Mouse (Mus musculus) thymus, adult 2 months (tissue): ENCODE measurements around the gene Lpar1.

Experiments used
- CTCF ChIP-seq: fragments of 200-500 bp; IDR thresholded peaks from 2 replicates; pipeline ENCODE4 v1.5.1; 2012; ENCODE audit warnings: mild to moderate bottlenecking, control low read depth, low read length, moderate library complexity, borderline replicate concordance; ENCODE audit not compliant: control insufficient read depth, poor library complexity, insufficient read depth; ENCODE audit errors: extremely low read depth
- POLR2A ChIP-seq: fragments of 200-500 bp; IDR thresholded peaks from 2 replicates; pipeline ENCODE4 v1.6.1; 2012; ENCODE audit warnings: mild to moderate bottlenecking, low read length, control low read depth, moderate library complexity; ENCODE audit not compliant: control insufficient read depth, poor library complexity, insufficient read depth; ENCODE audit errors: extremely low read depth

- TF ChIP-seq CTCF (no peak), POLR2A (no peak)
These were observed 89.1 kb downstream of the Lpar1 start for GRCm38 (mm10) chr4:58464390-58465164.
